Mouse (Mus musculus): ENCODE data around the gene 4930402F06Rik.

- TF ChIP-seq ZC3H11A (IDR thresholded peaks at IDR 0.05; ENCODE audit: borderline replicate concordance, low read depth, low read length) (no peak), HCFC1 (IDR thresholded peaks at IDR 0.05; ENCODE audit: borderline replicate concordance, insufficient read depth, low read length) (no peak), ZNF384 (IDR thresholded peaks at IDR 0.05; ENCODE audit: low read depth, low read length) (no peak)
These were observed 43.5 kb upstream of the 4930402F06Rik start for GRCm38 (mm10) chr2:35440480-35440879.

All from ES-E14 (cell line).